Mouse (Mus musculus): ENCODE results near the gene Kcnab3. TPM values are rescaled to one million over a fixed set of nuclear protein-coding genes. Genes with fewer than 3 reads are reported as not detected.
"Not testable (repeated sequence)": the region's sequence is repeated elsewhere in the genome, so short reads cannot be mapped to it uniquely, and the experiment has no call there.

The Kcnab3 gene
- 1.1 TPM in 1 of 2 replicates, not detected in the other for total RNA-seq (2017)

GRCm38 (mm10) chr11:69325628-69326407 lies at the start of gene Kcnab3:
TSS of gene Kcnab3 (plus strand) at chr11:69326258.
- peak; percentile 68 to 78 for ATAC-seq (replicated peaks in 1 of 2; ENCODE audit: insufficient read depth in 1 of 2, low FRiP score in 2 of 2, low TSS enrichment in 1 of 2, low read depth in 1 of 2, poor library complexity in 2 of 2, severe bottlenecking in 2 of 2)

DNA sequence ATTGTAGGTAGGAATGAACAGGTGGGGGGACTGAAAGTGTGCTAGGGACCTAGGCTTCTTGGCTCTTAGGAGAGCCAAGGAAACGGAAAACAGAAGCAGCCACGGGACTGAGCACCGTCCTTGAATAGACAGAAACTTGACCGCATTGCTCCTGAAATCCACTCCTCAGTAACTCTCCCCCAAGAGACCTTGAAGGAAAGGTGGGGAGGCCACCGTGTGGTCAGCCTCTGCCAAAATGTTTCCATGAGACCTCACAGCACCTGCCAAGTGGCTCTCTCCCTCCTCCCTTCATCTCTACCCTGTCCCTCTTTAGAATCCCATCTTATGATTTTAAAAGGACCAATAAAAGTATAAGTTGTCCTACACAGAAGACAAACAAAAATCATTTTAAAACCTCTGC lies 48.8 kb upstream of the Kcnab3 start:
- no peak for ATAC-seq (replicated peaks in 1 of 2; ENCODE audit: insufficient read depth in 1 of 2, low FRiP score in 2 of 2, low TSS enrichment in 1 of 2, low read depth in 1 of 2, poor library complexity in 2 of 2, severe bottlenecking in 2 of 2)

DNA sequence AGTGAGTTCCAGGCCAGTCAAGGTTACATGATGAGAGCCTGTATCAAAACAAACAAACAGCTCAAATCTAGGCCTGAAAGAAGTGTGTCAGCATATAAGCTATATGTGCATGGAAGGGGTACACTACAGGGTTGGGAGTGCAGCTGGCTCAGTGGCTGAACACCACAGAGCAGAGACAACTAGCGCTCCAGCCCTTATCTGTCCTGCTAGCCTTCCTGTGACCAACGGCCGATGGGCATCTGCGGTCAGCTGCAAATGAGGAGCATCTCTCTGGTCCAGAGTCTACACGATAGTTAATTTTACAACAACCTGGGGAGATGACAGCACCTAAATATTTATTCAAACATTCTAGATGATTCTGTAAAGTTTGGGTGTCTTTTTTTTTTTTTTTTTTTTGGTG lies 34.9 kb upstream of the Kcnab3 start:
- no peak for ATAC-seq (replicated peaks in 1 of 2; ENCODE audit: insufficient read depth in 1 of 2, low FRiP score in 2 of 2, low TSS enrichment in 1 of 2, low read depth in 1 of 2, poor library complexity in 2 of 2, severe bottlenecking in 2 of 2)

- no peak for ATAC-seq (replicated peaks in 1 of 2; ENCODE audit: insufficient read depth in 1 of 2, low FRiP score in 2 of 2, low TSS enrichment in 1 of 2, low read depth in 1 of 2, poor library complexity in 2 of 2, severe bottlenecking in 2 of 2)
Observed at GRCm38 (mm10) chr11:69295286-69295685, 30.8 kb upstream of the Kcnab3 start.

DNA sequence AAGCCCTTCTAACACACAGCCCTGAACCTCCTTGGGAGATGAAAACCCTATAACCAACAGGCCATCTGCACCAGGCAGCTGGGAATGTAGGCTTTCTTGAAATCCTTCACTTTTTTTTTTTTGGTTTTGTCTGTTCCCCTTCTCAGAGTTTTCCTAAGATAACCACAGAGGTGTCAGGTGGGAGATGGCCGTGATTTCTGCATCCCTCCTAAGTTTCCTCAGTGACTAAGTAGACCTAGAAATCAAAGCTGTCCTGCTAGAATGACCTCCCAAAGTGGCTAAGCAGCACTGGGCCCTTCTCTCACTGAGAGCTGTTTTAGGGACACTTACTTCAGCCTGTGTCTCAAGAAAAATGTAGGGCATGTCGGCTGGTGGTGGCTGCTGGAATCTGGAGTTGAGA lies 28.3 kb upstream of the Kcnab3 start:
- ATAC-seq (replicated peaks in 1 of 2; ENCODE audit: insufficient read depth in 1 of 2, low FRiP score in 2 of 2, low TSS enrichment in 1 of 2, low read depth in 1 of 2, poor library complexity in 2 of 2, severe bottlenecking in 2 of 2): no peak

DNA sequence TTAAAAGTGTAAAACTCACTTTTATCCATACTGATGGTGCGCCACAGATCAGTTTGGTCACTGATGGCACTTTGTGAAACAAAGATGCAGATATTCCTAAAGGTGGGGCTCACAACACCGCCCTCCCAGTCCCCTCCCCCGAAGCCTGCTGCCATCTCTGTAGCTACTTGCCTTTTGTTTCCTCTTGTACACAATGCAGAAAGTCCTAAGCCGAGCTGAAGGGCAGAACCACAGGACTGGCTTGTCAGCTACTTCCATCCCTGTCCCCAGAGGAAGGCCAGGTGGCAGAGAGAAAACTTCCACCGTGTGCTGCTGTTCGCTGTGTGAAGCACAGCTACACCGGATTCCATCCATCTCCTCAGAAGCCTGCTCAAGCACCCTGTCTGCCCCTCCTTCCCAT lies 27.8 kb upstream of the Kcnab3 start:
- no peak for ATAC-seq (replicated peaks in 1 of 2; ENCODE audit: insufficient read depth in 1 of 2, low FRiP score in 2 of 2, low TSS enrichment in 1 of 2, low read depth in 1 of 2, poor library complexity in 2 of 2, severe bottlenecking in 2 of 2)

DNA sequence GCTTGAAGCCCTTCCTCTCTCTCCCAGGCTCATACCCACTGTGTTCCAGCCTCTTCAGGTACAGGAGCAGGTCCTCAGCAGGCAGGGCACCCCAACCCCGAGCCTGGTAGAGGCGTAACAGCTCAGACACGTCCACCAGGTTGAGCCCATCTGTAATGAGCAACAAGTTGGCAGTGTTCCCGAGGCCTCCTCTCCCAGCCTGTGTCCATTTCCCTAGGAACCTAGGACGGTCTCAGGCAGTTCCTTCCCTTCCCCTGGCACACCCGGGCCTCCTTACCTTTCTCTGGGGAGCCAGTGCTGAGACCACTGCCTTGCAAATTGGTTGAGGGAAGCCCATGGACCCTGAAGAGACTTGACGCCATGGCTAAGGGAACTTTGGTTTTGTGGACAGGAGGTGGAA lies 23.2 kb upstream of the Kcnab3 start:
- ATAC-seq (replicated peaks in 1 of 2; ENCODE audit: insufficient read depth in 1 of 2, low FRiP score in 2 of 2, low TSS enrichment in 1 of 2, low read depth in 1 of 2, poor library complexity in 2 of 2, severe bottlenecking in 2 of 2): no peak

DNA sequence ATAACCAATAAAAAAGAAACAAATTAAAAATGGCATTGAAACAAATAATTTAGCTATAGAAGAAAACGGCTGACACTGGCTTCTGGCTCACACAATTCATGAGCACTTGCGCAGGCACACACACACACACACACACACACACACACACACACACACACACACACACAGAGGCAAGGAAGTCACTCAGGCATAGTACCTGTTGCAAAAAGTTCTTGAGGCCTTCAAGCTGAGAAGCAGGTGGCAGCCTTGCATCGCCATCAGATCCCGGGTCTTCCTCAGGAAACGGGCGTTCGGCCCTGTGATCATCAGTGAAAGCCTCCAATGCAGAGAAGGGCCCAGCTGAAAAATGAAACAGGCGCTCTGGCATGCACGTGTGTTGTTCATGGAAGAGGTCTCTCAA lies 20.8 kb upstream of the Kcnab3 start:
- no peak for ATAC-seq (replicated peaks in 1 of 2; ENCODE audit: insufficient read depth in 1 of 2, low FRiP score in 2 of 2, low TSS enrichment in 1 of 2, low read depth in 1 of 2, poor library complexity in 2 of 2, severe bottlenecking in 2 of 2)

- no peak for ATAC-seq (replicated peaks in 1 of 2; ENCODE audit: insufficient read depth in 1 of 2, low FRiP score in 2 of 2, low TSS enrichment in 1 of 2, low read depth in 1 of 2, poor library complexity in 2 of 2, severe bottlenecking in 2 of 2)
Observed at GRCm38 (mm10) chr11:69306039-69306438, 20.0 kb upstream of the Kcnab3 start.

- ATAC-seq (replicated peaks in 1 of 2; ENCODE audit: insufficient read depth in 1 of 2, low FRiP score in 2 of 2, low TSS enrichment in 1 of 2, low read depth in 1 of 2, poor library complexity in 2 of 2, severe bottlenecking in 2 of 2): no peak
Observed at GRCm38 (mm10) chr11:69311266-69311665, 14.8 kb upstream of the Kcnab3 start.

GRCm38 (mm10) chr11:69316361-69316760 lies 9.7 kb upstream of the Kcnab3 start:
- ATAC-seq (replicated peaks in 1 of 2; ENCODE audit: insufficient read depth in 1 of 2, low FRiP score in 2 of 2, low TSS enrichment in 1 of 2, low read depth in 1 of 2, poor library complexity in 2 of 2, severe bottlenecking in 2 of 2): no peak

- not testable (repeated sequence) for ATAC-seq (replicated peaks in 1 of 2; ENCODE audit: insufficient read depth in 1 of 2, low FRiP score in 2 of 2, low TSS enrichment in 1 of 2, low read depth in 1 of 2, poor library complexity in 2 of 2, severe bottlenecking in 2 of 2)
Observed at GRCm38 (mm10) chr11:69318000-69318399, 8.1 kb upstream of the Kcnab3 start.

DNA sequence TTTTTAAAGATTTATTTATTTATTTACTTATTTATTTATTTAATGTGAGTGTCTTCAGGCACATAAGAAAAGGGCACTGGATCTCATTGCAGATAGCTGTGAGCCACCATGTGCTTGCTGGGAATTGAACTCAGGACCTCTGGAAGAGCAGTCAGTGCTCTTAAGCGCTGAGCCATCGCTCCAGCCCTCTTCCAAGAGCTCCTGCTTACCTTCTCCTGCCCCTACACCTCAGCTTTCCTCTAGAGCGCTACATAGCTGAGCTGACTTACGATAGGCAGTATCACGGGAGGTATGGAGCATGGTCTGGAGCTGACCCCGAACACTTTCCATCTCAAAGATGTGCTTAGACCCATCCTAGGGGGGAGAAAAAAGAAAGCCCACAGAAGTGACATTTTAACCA lies 4.5 kb upstream of the Kcnab3 start:
- ATAC-seq (replicated peaks in 1 of 2; ENCODE audit: insufficient read depth in 1 of 2, low FRiP score in 2 of 2, low TSS enrichment in 1 of 2, low read depth in 1 of 2, poor library complexity in 2 of 2, severe bottlenecking in 2 of 2): no peak

GRCm38 (mm10) chr11:69322010-69322409 lies 4.0 kb upstream of the Kcnab3 start:
- ATAC-seq (replicated peaks in 1 of 2; ENCODE audit: insufficient read depth in 1 of 2, low FRiP score in 2 of 2, low TSS enrichment in 1 of 2, low read depth in 1 of 2, poor library complexity in 2 of 2, severe bottlenecking in 2 of 2): no peak

- ATAC-seq (replicated peaks in 1 of 2; ENCODE audit: insufficient read depth in 1 of 2, low FRiP score in 2 of 2, low TSS enrichment in 1 of 2, low read depth in 1 of 2, poor library complexity in 2 of 2, severe bottlenecking in 2 of 2): no peak
Observed at GRCm38 (mm10) chr11:69322693-69323471, 3.2 kb upstream of the Kcnab3 start.

DNA sequence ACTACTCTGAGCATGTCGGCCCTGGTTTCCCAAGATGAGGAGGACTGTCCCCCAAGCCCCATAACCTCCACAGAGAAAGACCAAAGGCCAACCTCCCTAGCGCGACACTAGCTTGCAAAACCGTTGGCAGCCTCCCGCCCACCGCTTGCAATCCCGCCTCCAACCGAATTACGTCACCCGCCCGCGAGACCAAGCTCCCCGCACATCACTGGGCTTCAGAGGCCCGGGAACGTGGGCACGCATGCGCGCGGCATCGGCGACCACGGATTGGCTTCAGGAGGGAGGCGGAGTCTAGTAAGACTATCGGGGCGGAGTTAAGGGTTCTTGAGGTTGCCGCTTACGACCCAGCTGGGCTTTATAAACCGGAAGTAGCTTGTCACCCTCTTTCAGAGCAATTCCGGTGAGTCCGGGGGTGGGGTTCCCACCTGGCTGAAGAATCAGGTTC lies 2.4 kb upstream of the Kcnab3 start, which contains the start of the genes Cntrob and Trappc1:
TSS of gene Cntrob (minus strand) at position 109 of the 445 bp plus-strand sequence.
TSS of gene Trappc1 (plus strand) at position 314 of the 445 bp plus-strand sequence.
- peak; percentile 92 for ATAC-seq (replicated peaks in 1 of 2; ENCODE audit: insufficient read depth in 1 of 2, low FRiP score in 2 of 2, low TSS enrichment in 1 of 2, low read depth in 1 of 2, poor library complexity in 2 of 2, severe bottlenecking in 2 of 2)

DNA sequence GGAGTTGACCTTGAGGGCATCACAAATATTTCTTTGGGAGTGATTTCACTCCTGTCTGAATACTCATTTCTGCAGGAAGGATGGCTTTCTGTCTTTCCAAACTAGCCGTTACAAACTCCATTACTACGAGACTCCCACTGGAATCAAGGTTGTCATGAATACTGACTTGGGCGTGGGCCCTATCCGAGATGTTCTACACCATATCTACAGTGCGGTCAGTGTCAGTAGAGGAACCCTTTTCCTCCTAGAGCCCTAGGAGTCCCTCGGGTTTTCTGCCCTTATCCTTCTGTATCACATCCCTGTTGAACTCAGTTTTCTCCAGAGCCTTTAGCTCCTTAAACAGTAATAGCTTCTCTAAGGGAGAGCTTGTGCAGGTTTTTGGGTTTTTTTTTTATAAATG lies 1.3 kb upstream of the Kcnab3 start:
- no peak for ATAC-seq (replicated peaks in 1 of 2; ENCODE audit: insufficient read depth in 1 of 2, low FRiP score in 2 of 2, low TSS enrichment in 1 of 2, low read depth in 1 of 2, poor library complexity in 2 of 2, severe bottlenecking in 2 of 2)

DNA sequence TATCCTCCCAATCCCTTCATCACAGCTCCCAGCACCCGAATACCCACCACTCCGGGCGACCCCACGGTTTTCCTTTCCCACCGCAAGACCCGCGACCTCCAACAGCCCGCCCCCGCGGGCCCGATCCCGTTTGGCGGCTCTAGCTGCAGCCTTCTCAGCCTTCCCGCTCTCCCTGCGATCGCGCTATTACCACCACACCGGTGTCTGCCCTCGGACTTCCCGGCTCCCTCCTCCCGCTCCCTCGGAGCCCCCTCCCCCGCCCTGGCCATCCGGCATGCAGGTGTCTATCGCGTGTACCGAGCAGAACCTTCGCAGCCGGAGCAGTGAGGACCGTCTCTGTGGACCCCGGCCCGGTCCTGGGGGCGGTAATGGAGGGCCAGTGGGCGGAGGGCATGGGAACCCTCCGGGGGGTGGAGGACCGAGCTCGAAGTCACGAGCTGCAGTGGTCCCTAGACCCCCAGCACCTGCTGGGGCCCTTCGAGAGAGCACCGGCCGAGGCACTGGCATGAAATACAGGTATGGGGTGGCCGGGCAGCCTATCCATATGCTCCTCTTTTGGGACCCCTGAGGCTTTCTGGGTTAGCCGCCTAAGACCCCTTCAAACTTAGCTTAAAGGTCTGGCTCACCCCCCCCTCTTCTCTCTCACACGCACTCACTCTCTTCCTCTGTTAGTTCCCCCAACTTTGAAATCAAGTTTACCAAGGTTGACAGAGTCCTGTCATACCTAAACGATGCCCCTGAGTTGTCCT lies 524 bp downstream of the Kcnab3 start:
- no peak for ATAC-seq (replicated peaks in 1 of 2; ENCODE audit: insufficient read depth in 1 of 2, low FRiP score in 2 of 2, low TSS enrichment in 1 of 2, low read depth in 1 of 2, poor library complexity in 2 of 2, severe bottlenecking in 2 of 2)
